Mouse (Mus musculus) olfactory bulb, adult 2 months (tissue): ENCODE measurements around the gene Crybg2.

Experiments
- CTCF ChIP-seq: fragments of 200-500 bp; IDR thresholded peaks from 2 replicates; pipeline ENCODE4 v1.5.1; 2012; ENCODE audit warnings: low read depth, mild to moderate bottlenecking, low read length, moderate library complexity; ENCODE audit not compliant: insufficient read depth
- POLR2A ChIP-seq: fragments of 200-500 bp; IDR thresholded peaks from 2 replicates; pipeline ENCODE4 v1.6.1; 2012; ENCODE audit warnings: mild to moderate bottlenecking, low read depth, low read length, moderate library complexity; ENCODE audit not compliant: insufficient read depth

DNA sequence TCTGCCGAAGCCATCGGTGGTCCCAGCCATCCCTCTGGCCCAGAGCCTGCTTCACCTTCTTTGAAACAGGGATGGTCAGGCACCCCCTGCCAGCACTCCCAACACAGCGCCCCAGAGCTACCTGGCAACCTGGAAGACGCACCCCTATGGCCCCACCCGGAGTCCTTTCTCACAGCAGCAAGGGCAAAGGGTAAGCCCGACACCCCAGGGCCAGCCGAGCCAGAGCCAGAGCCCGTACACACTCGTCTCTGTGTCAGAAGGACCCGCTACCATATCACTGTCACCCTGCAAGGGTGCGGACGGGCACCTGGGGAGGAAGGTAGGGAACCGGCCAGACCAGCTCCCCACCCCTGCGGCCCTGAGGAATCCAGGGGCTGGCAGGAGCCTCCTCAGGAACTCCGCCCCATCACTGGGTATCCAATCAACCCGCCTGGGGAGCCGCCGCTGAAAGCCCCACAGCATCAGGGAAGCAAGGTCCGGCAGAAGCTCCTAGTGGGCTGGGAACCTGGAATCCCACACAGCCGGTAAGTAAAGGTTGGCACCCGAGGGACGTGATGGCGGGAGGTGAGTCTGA, 4.9 kb downstream of the Crybg2 start:
- TF ChIP-seq CTCF (no peak), POLR2A (no peak)
